Mouse (Mus musculus) liver, embryonic 16.5 days (tissue): Measurements from ENCODE around the gene Fhad1. TPM values are rescaled to one million over a fixed set of nuclear protein-coding genes. Genes with fewer than 3 reads are reported as not detected.
"Not testable (repeated sequence)": the region's sequence is repeated elsewhere in the genome, so short reads cannot be mapped to it uniquely, and the experiment has no call there.

Source experiments
- ATAC-seq: fragments of 200-750 bp; cut with Nextera tagmentation; 2 replicates; pipeline ENCODE4 v1.8.0; 2017; ENCODE audit warnings: low read depth, mild to moderate bottlenecking, moderate number of reproducible peaks, moderate library complexity
- H3K27ac ChIP-seq: fragments of 300-500 bp; sonication (generic); 2 replicates; pipeline ENCODE4 v1.5.1; 2014; ENCODE audit warnings: mild to moderate bottlenecking, low read length
- H3K27me3 ChIP-seq: fragments of 300-500 bp; sonication (generic); 2 replicates; pipeline ENCODE4 v1.6.1; 2014; ENCODE audit warnings: low read depth, low read length, mixed read lengths; ENCODE audit not compliant: control insufficient read depth, insufficient read depth
- H3K36me3 ChIP-seq: fragments of 300-500 bp; sonication (generic); 2 replicates; pipeline ENCODE4 v1.6.1; 2014; ENCODE audit warnings: mild to moderate bottlenecking; ENCODE audit not compliant: control insufficient read depth, insufficient read depth
- H3K4me1 ChIP-seq: fragments of 300-500 bp; sonication (generic); 2 replicates; pipeline ENCODE4 v1.6.1; 2014; ENCODE audit warnings: low read depth, low read length, mixed read lengths; ENCODE audit not compliant: control insufficient read depth
- H3K4me2 ChIP-seq: fragments of 300-500 bp; sonication (generic); 2 replicates; pipeline ENCODE4 v1.6.1; 2014; ENCODE audit warnings: low read depth, low read length, mixed read lengths
- H3K4me3 ChIP-seq: fragments of 300-500 bp; sonication (generic); 2 replicates; pipeline ENCODE4 v1.5.1; 2014; ENCODE audit warnings: low read depth, mild to moderate bottlenecking, low read length
- H3K9ac ChIP-seq: fragments of 300-500 bp; sonication (generic); 2 replicates; pipeline ENCODE4 v1.6.1; 2014; ENCODE audit warnings: low read depth, low read length
- H3K9me3 ChIP-seq: fragments of 300-500 bp; sonication (generic); replicated peaks from 2 replicates; pipeline ENCODE4 v1.6.1; 2016; ENCODE audit warnings: low read length; ENCODE audit not compliant: control insufficient read depth
- WGBS: fragments of 180-500 bp; shearing (Covaris S2); extraction: QIAGEN DNeasy Blood & Tissue Kit; methylation state at CpG from one replicate; pipeline ENCODE4 v1.1.7; 2014; ENCODE audit not compliant: insufficient replicate concordance; 5-methylcytosine and 5-hydroxymethylcytosine counted together
- polyA plus RNA-seq: library from polyadenylated mRNA; unstranded; fragments of >200 nt; fragmentation: Nextera tagmentation; extraction: Ambion mirVana; gene quantifications from 2 replicates; pipeline ENCODE4 v1.2.1, GENCODE M21; 2015

Fhad1 gene
- polyA plus RNA-seq, 1 experiment from 2014 or later = not detected

- 77% methylated on average over 8 of the region's 8 CpGs for WGBS
- Histone ChIP-seq H3K36me3 (no peaks in the 10 kb centered on the region), H3K4me3 (no peak overlapping the region), H3K4me1 (peaks cover 41% of the 10 kb centered on the region), H3K27me3 (no peaks in the 10 kb centered on the region), H3K4me2 (no peak overlapping the region), H3K9me3 (no peaks in the 10 kb centered on the region), H3K27ac (no peak overlapping the region), H3K9ac (no peak overlapping the region)
- no peak for ATAC-seq
These were observed 40.7 kb upstream of the Fhad1 start for GRCm38 (mm10) chr4:142055600-142055999.

- Histone ChIP-seq H3K27me3 (no peaks in the 10 kb centered on the region), H3K4me2 (no peak overlapping the region), H3K9ac (no peak overlapping the region), H3K36me3 (no peaks in the 10 kb centered on the region), H3K4me3 (no peak overlapping the region), H3K4me1 (peaks cover 48% of the 10 kb centered on the region), H3K9me3 (no peaks in the 10 kb centered on the region), H3K27ac (peak overlapping the region; percentile 82; the same call in 1 of the 2 replicates)
- 56% methylated on average over 11 of the region's 11 CpGs for WGBS
- no peak for ATAC-seq
These were observed 39.7 kb upstream of the Fhad1 start for GRCm38 (mm10) chr4:142054580-142054979.

- ATAC-seq = no peak
These were observed 39.0 kb upstream of the Fhad1 start for GRCm38 (mm10) chr4:142053661-142054448.

GRCm38 (mm10) chr4:142053261-142053660, 38.4 kb upstream of the Fhad1 start:
- H3K9me3 ChIP-seq = no peaks in the 10 kb centered on the region
- H3K27me3 ChIP-seq = no peaks in the 10 kb centered on the region
- no peaks in the 10 kb centered on the region for H3K36me3 ChIP-seq
- peak; percentile 44 for ATAC-seq
- peak overlapping the region; percentile 82 for H3K27ac ChIP-seq
- WGBS = 32% methylated on average over 4 of the region's 4 CpGs
- H3K4me3 ChIP-seq = no peak overlapping the region
- H3K4me1 ChIP-seq = peaks cover 60% of the 10 kb centered on the region
- H3K4me2 ChIP-seq = no peak overlapping the region
- H3K9ac ChIP-seq = no peak overlapping the region

More at GRCm38 (mm10) chr4:142053661-142054448, 39.0 kb upstream of the Fhad1 start:
- peak overlapping the region; percentile 82 for H3K27ac ChIP-seq
- H3K4me2 ChIP-seq = no peak overlapping the region
- H3K27me3 ChIP-seq = no peaks in the 10 kb centered on the region
- H3K36me3 ChIP-seq = no peaks in the 10 kb centered on the region
- H3K4me3 ChIP-seq = no peak overlapping the region
- no peak overlapping the region for H3K9ac ChIP-seq
- no peaks in the 10 kb centered on the region for H3K9me3 ChIP-seq
- 40% methylated on average over 9 of the region's 9 CpGs for WGBS
- peaks cover 56% of the 10 kb centered on the region for H3K4me1 ChIP-seq

GRCm38 (mm10) chr4:142052391-142053132, 37.7 kb upstream of the Fhad1 start:
- H3K4me3 ChIP-seq = no peak overlapping the region
- H3K27ac ChIP-seq = peak overlapping the region; percentile 82
- peak overlapping the region; percentile 22; the same call in 1 of the 2 replicates for H3K4me2 ChIP-seq
- H3K27me3 ChIP-seq = no peaks in the 10 kb centered on the region
- H3K36me3 ChIP-seq = no peaks in the 10 kb centered on the region
- H3K4me1 ChIP-seq = peaks cover 64% of the 10 kb centered on the region
- ATAC-seq = peak; percentile 69
- WGBS = 38% methylated on average over 21 of the region's 22 CpGs
- no peaks in the 10 kb centered on the region for H3K9me3 ChIP-seq
- no peak overlapping the region for H3K9ac ChIP-seq

- not testable (repeated sequence) for H3K9ac ChIP-seq, ATAC-seq, H3K27me3 ChIP-seq, H3K4me3 ChIP-seq, H3K36me3 ChIP-seq, H3K9me3 ChIP-seq
- Histone ChIP-seq H3K4me1 (peaks cover 63% of the 10 kb centered on the region), H3K27ac (peak overlapping the region; percentile 65), H3K4me2 (peak overlapping the region; percentile 22; the same call in 1 of the 2 replicates)
- WGBS = 71% methylated on average over 6 of the region's 6 CpGs
These were observed 37.0 kb upstream of the Fhad1 start for GRCm38 (mm10) chr4:142051883-142052282.

GRCm38 (mm10) chr4:142049963-142050362, 35.1 kb upstream of the Fhad1 start:
- Histone ChIP-seq H3K4me3 (no peak overlapping the region), H3K27ac (no peak overlapping the region), H3K4me1 (peaks cover 63% of the 10 kb centered on the region), H3K4me2 (no peak overlapping the region), H3K9me3 (no peaks in the 10 kb centered on the region), H3K9ac (no peak overlapping the region), H3K27me3 (no peaks in the 10 kb centered on the region), H3K36me3 (no peaks in the 10 kb centered on the region)
- 77% methylated on average over 5 of the region's 5 CpGs for WGBS
- no peak for ATAC-seq

- Histone ChIP-seq H3K9me3 (no peaks in the 10 kb centered on the region), H3K27ac (no peak overlapping the region)
- 21% methylated on average over 8 of the region's 8 CpGs for WGBS
These were observed 33.5 kb upstream of the Fhad1 start for GRCm38 (mm10) chr4:142048391-142048790.

GRCm38 (mm10) chr4:142047005-142047404, 32.1 kb upstream of the Fhad1 start:
- ATAC-seq = no peak
- H3K4me3 ChIP-seq = no peak overlapping the region
- H3K9me3 ChIP-seq = no peaks in the 10 kb centered on the region
- no peaks in the 10 kb centered on the region for H3K27me3 ChIP-seq
- H3K36me3 ChIP-seq = no peaks in the 10 kb centered on the region
- no peak overlapping the region; the same call in 1 of the 2 replicates for H3K4me2 ChIP-seq
- H3K27ac ChIP-seq = no peak overlapping the region
- H3K4me1 ChIP-seq = peaks cover 44% of the 10 kb centered on the region
- H3K9ac ChIP-seq = no peak overlapping the region
- 62% methylated on average over 5 of the region's 5 CpGs for WGBS

More at GRCm38 (mm10) chr4:142048391-142048790, 33.5 kb upstream of the Fhad1 start:
- Histone ChIP-seq H3K4me1 (peaks cover 54% of the 10 kb centered on the region), H3K4me3 (peak overlapping the region; percentile 30), H3K27me3 (no peaks in the 10 kb centered on the region), H3K4me2 (peak overlapping the region; percentile 45), H3K9ac (no peak overlapping the region), H3K36me3 (no peaks in the 10 kb centered on the region)
- ATAC-seq = peak; percentile 36; the same call in 1 of the 2 replicates
